Comparison of ENCODE assay signal across 27 mouse cellular contexts in genomic region chr11:16813298-16813697, GRCm38 (mm10).
DNase-seq lines count a peak whose midpoint lies in the region; ATAC-seq and TF ChIP-seq lines count a peak whose summit lies in the region.
"Had no signal": no experiment of that assay in that cellular context is flagged by ENCODE, and none has a peak within 500 bp of the region (broad histone marks: within the 10 kb centered on the region; RNA-seq: fewer than 3 reads in every experiment).

No protein-coding gene starts in this region.

- H3K9ac ChIP-seq in liver, embryonic 11.5 days (ENCODE audit: low read depth, low read length): no peak overlapping the region
- H3K9ac ChIP-seq in liver, embryonic 15.5 days: no peak overlapping the region
- H3K9ac ChIP-seq: embryonic facial prominence, embryonic 13.5 days; hindbrain, embryonic 12.5 days had no signal

- no peak overlapping the region for H3K4me2 ChIP-seq in liver, embryonic 11.5 days
- H3K4me2 ChIP-seq in liver, embryonic 15.5 days: no peak overlapping the region
- H3K4me2 ChIP-seq: embryonic facial prominence, embryonic 13.5 days; hindbrain, embryonic 12.5 days had no signal

- DNase-seq in gastrocnemius, adult 2 months: no peak
- DNase-seq in gastrocnemius, postnatal 36 days: no peak
- DNase-seq in liver, embryonic 11.5 days (ENCODE audit: low spot score): no peak
- DNase-seq in right cerebral cortex, adult 18-20 months: no peak
- DNase-seq in adrenal gland, postnatal 36 days: no peak
- no peak for DNase-seq in left cerebral cortex, postnatal 14 days (ENCODE audit: low spot score in 2 of 2)
- DNase-seq: adrenal gland, adult 2 months; adrenal gland, postnatal 25 days; B cell, adult 2 months; cerebellum, adult 11-12 months; cerebellum, adult 9-10 months; cerebellum, postnatal 25 days; heart, adult 18-20 months; heart, postnatal 10 days; heart, postnatal 4 days had no signal

- intact Hi-C loops in gastrocnemius, adult 2 months (cut with DNase I): no loop called here
- intact Hi-C loops in gastrocnemius, postnatal 36 days (cut with DNase I): no loop called here
- intact Hi-C loops in left cerebral cortex, postnatal 14 days (cut with DNase I): no loop called here

- TF ChIP-seq CTCF in gastrocnemius, adult 2 months (IDR thresholded peaks at IDR 0.05): no peak

- no peaks in the 10 kb centered on the region for H3K9me3 ChIP-seq in liver, embryonic 11.5 days (ENCODE audit: control insufficient read depth, low read length)
- no peaks in the 10 kb centered on the region for H3K9me3 ChIP-seq in liver, embryonic 15.5 days (replicated peaks)
- H3K9me3 ChIP-seq: embryonic facial prominence, embryonic 13.5 days; forebrain, embryonic 10.5 days; G1E; heart, embryonic 10.5 days; hindbrain, embryonic 12.5 days had no signal

- H3K27ac ChIP-seq in gastrocnemius, adult 2 months: peak overlapping the region; percentile 38; the same call in 1 of the 2 replicates
- H3K27ac ChIP-seq in liver, embryonic 11.5 days (ENCODE audit: low read depth, low read length): peak overlapping the region; percentile 58
- H3K27ac ChIP-seq in liver, embryonic 15.5 days (replicated peaks): no peak overlapping the region
- H3K27ac ChIP-seq: embryonic facial prominence, embryonic 13.5 days; forebrain, embryonic 10.5 days; heart, embryonic 10.5 days; hindbrain, embryonic 12.5 days had no signal

- peaks cover 15% of the 10 kb centered on the region for H3K4me1 ChIP-seq in liver, embryonic 11.5 days (replicated peaks; ENCODE audit: control insufficient read depth, insufficient read depth, low read length)
- H3K4me1 ChIP-seq in liver, embryonic 15.5 days (replicated peaks): 0 out of 2 replicates have a peak, but pooled peaks cover 12% of the 10 kb centered on the region
- H3K4me1 ChIP-seq: forebrain, embryonic 10.5 days; hindbrain, embryonic 12.5 days had no signal

- no peaks in the 10 kb centered on the region for H3K36me3 ChIP-seq in liver, embryonic 11.5 days (ENCODE audit: control insufficient read depth, insufficient read depth, low read length)
- no peaks in the 10 kb centered on the region for H3K36me3 ChIP-seq in liver, embryonic 15.5 days (replicated peaks)
- H3K36me3 ChIP-seq: embryonic facial prominence, embryonic 13.5 days; forebrain, embryonic 10.5 days; G1E; heart, embryonic 10.5 days; hindbrain, embryonic 12.5 days had no signal

- H3K27me3 ChIP-seq in liver, embryonic 11.5 days (replicated peaks; ENCODE audit: control insufficient read depth, insufficient read depth, low read length): no peaks in the 10 kb centered on the region; the same call in 1 of the 2 replicates
- H3K27me3 ChIP-seq in liver, embryonic 15.5 days: no peaks in the 10 kb centered on the region
- H3K27me3 ChIP-seq: embryonic facial prominence, embryonic 13.5 days; hindbrain, embryonic 12.5 days; Patski had no signal

- peak; percentile 87 for ATAC-seq in liver, embryonic 11.5 days (replicated peaks; ENCODE audit: low FRiP score)
- ATAC-seq in liver, embryonic 15.5 days (ENCODE audit: insufficient read depth): peak; percentile 75
- ATAC-seq: activated CD4-positive, CD25-positive, alpha-beta regulatory T cell, adult 4 months; CD4-positive, CD25-positive, alpha-beta regulatory T cell, adult 4 months; forebrain, embryonic 14.5 days; hindbrain, embryonic 16.5 days; inflammation-experienced regulatory T-cells, adult 6 months; Patski had no signal

- no peak overlapping the region for H3K4me3 ChIP-seq in gastrocnemius, adult 2 months
- no peak overlapping the region for H3K4me3 ChIP-seq in liver, embryonic 11.5 days (ENCODE audit: low read depth, low read length)
- no peak overlapping the region for H3K4me3 ChIP-seq in liver, embryonic 15.5 days (replicated peaks)
- H3K4me3 ChIP-seq: embryonic facial prominence, embryonic 13.5 days; forebrain, embryonic 10.5 days; heart, embryonic 10.5 days; hindbrain, embryonic 12.5 days had no signal
